Mouse (Mus musculus) liver, adult (tissue): Measurements from ENCODE around the gene Cnot11.

ENCODE experiments used
- GATA4 ChIP-seq: IDR thresholded peaks from 2 replicates; pipeline ENCODE4 v1.6.1; 2014; ENCODE audit warnings: mild to moderate bottlenecking, low read length; ENCODE audit not compliant: insufficient replicate concordance

Cnot11 gene

GRCm38 (mm10) chr1:39534831-39535230 lies at the start of gene Cnot11:
TSS of gene Cnot11 (plus strand) at chr1:39534992.
- no peak for TF ChIP-seq GATA4

DNA sequence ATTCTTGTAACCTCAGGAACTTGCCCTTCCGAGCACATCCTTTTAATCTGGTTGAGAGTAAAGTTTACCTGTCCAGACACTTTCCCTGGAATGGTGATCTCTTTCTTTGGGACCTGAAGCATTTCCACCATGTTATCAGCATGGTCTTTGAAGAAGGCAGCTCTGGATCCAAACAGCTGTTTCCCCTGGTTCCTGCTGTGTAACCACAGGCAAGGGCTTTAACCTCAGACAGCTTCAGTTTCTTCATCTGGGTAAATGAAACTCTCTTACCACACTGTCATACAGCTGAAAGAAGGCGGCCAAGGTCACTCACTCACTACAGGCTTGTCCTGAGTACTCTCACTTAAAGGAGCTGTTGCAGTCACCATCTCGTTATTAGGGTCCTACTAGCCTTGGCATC lies 47.4 kb upstream of the Cnot11 start:
- TF ChIP-seq GATA4 = no peak

DNA sequence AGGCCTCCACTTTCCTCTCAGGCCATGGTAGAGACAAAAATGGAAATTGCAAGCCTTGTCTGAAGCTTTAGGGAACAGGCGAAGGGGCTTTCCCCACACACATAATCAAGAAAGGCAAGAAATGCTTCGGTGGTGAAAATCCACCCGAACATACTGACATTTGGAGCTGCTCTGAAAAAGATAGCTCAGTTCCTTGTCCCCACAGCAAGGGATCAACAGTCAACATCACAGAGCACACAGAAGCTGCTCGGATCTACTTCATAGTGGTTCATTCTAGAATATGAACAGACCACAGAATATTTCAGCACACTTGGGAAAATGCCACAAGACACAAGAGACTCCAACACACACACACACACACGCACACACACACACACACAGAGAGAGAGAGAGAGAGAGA lies 41.6 kb upstream of the Cnot11 start:
- TF ChIP-seq GATA4 = no peak

DNA sequence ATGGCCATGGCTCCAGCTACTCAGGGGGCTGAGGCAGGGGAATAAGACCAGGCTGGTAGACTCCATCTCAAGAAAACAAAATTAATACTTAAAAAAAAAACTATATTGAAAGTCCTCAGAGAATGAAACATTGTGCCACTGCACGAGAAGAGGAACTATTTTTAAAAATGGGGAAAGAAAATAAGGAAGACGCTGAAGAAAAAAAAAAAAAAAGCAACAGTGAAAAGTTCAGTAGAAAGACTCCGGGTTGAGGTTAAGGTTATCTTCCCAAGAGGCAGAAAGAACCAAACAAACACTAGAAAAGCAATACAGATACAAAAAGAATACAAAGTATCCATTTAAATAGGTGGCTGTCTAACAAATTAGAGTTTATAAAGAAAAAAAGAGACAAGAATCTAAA lies 41.1 kb upstream of the Cnot11 start:
- no peak for TF ChIP-seq GATA4

- TF ChIP-seq GATA4 = no peak
These were observed 37.8 kb upstream of the Cnot11 start for GRCm38 (mm10) chr1:39496995-39497394.

DNA sequence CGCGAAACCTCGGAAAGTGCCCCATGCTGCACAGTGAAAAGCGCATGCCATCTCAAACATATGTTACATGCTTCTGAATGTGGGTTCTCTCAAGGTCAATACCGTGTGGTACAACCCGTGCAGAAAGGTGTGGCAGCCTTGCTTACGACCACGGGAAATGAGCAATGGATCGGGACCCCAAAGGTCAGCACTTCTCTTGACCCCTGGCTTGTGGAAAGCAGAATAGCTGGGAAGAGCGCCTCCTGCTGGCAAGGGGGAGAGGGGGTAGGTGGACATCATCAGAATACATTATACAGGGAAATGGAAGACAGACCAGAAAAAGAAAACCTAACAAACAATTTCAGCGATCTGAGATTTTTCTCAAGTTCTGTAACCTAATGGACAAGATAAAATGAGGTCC lies 37.0 kb upstream of the Cnot11 start:
- no peak for TF ChIP-seq GATA4

- TF ChIP-seq GATA4 = no peak
These were observed 35.3 kb upstream of the Cnot11 start for GRCm38 (mm10) chr1:39499485-39499941.

- TF ChIP-seq GATA4 = no peak
These were observed 31.8 kb upstream of the Cnot11 start for GRCm38 (mm10) chr1:39502817-39503633.

GRCm38 (mm10) chr1:39504261-39504660 lies 30.5 kb upstream of the Cnot11 start:
- TF ChIP-seq GATA4 = no peak

- TF ChIP-seq GATA4 = no peak
These were observed 29.2 kb upstream of the Cnot11 start for GRCm38 (mm10) chr1:39505600-39505999.

- TF ChIP-seq GATA4 = no peak
These were observed 23.0 kb upstream of the Cnot11 start for GRCm38 (mm10) chr1:39511775-39512174.

- no peak for TF ChIP-seq GATA4
These were observed 22.6 kb upstream of the Cnot11 start for GRCm38 (mm10) chr1:39512183-39512582.

DNA sequence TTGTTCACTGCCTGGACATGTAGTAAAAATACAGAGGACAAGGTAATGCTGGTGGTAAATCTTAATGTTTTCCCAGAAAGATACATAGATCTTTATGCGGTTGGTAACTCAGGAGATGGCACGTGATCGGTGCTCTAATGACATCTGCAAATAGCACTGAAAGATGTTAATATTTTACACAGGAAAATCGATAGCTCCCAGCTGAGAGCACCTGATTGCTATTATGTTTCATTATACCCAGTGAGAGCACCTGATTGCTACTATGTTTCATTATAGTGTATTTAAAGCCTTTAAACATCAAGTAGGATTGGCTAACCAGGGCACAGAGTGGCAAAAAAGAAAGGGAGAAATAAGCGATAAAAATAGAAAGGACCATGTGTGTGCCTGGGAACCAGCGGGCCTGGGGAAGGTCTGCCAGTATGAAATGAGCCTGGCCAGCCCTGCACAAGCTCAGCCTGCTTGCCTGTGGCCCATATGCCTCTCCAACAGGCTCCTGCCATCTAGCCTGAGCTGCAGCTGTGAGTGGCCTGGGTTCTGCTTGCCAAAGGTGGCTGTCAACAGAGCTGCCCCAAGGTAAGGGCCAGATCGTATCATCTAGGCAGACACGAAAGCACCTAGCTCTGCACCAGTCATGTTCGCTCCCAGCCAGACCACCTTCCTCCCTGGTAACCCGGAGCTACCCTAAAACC lies 19.3 kb upstream of the Cnot11 start:
- no peak for TF ChIP-seq GATA4

DNA sequence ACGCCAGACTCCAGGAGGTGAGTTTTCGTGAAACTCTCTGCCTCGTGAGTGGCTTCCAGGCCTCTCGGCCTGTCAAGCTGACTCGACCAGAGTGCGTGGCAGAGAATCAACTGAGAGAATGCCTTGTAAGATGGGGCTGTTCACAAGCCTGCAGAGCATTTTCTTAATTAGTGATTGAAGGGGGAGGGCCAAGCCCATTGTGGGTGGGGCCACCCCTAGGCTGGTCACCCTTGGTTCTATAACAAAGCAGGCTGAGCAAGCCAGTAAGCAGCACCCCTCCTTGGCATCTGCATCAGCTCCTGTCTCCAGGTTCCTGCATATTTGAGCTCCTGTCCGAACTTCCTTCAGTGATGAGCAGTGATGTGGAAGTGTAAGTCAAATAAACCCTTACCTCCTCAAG lies 13.5 kb upstream of the Cnot11 start:
- TF ChIP-seq GATA4 = no peak

- TF ChIP-seq GATA4 = no peak
These were observed 12.3 kb upstream of the Cnot11 start for GRCm38 (mm10) chr1:39522519-39522918.

DNA sequence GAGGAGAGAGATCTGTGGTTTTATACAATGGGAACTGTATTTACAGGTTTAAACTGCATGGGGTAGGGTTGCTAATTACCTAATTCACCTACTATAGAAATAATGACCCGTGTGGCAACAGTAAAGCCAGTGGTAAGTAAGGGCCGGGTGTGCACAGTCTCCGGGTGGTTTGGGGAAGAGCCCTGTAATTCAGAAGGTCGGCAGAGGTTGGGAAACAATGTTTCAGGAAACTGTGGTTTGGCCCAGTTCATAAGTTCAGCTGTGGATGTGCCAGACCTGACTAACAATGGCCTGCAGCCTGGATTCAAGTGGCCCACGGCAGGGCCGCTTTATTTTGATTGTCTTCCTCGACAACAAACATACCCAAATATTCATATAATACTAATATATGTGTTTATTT lies 9.0 kb upstream of the Cnot11 start:
- no peak for TF ChIP-seq GATA4

DNA sequence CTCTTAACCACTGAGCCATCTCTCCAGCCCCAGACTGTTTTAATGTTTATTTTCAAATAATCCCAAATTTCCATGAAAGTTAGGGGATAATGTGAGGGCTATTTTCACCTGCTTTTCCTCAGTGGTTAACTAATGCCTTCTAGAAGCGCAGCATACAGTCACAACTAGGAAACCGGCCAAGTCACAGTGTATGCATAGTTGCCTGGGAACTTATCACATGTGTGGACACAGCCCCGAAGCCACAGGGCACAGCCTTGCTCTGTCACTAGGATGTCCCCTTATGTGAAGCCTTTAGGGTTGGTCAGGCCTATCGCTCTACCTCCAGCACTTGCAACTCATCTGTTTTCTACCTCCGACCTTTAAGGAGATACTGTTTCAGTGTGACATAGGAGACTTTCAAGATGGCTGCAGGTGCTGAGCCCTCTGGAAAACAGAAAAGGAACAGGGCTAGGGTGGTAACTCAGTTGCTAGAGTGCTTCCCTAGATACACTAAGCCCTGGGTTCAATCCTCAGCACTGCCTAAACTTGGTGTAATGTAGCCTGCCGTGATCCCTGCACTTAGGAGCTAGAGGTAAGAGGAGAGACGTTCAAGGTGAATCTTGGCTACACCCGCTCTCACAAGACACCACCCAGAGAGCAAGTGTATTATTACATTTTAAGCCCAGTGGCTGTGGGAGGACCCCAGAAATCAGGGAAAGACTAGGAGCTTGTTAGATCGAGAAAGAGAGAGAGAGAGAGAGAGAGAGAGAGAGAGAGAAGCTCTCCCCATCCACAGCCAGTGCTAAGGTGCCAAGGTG lies 8.2 kb upstream of the Cnot11 start:
- no peak for TF ChIP-seq GATA4
